Mouse (Mus musculus): ENCODE measurements around the gene Mvd.

DNA sequence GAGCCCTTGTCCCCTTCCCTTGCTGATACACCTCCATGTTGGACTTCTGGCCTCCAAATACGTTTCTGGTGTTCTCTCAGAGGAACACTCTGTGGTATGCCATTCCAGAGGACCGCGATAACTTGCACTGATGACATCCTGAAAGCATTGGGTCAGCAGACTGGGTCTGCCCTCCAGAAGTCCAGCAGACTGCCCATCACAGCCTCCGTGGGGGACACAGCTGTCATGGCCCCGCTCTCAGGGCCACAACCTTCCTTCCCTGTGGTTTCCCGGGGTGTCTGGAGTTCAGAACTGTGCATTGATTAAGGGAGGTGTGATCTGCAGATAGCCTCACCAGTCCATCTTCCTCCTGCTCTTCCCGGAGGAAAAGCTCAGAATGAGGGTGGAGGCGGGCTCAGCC lies 19.3 kb upstream of the Mvd start:
- no peak for TF ChIP-seq POLR2AphosphoS2 (IDR thresholded peaks at IDR 0.05; ENCODE audit: low read length)
- no peak for TF ChIP-seq CTCF (IDR thresholded peaks at IDR 0.05 in 2 of 3, conservative IDR thresholded peaks at IDR 0.05 in 1 of 3; ENCODE audit: control insufficient read depth in 1 of 3, insufficient read depth in 1 of 3, low read depth in 2 of 3, low read length in 3 of 3, poor library complexity in 1 of 3, severe bottlenecking in 1 of 3)
- no peak for TF ChIP-seq TAL1 (IDR thresholded peaks at IDR 0.05; ENCODE audit: low read length)
- no peak for TF ChIP-seq ZNF384 (IDR thresholded peaks at IDR 0.05; ENCODE audit: low read depth, low read length)
- TF ChIP-seq SIN3A (IDR thresholded peaks at IDR 0.05; ENCODE audit: low read length) = no peak
- TF ChIP-seq MAFK (IDR thresholded peaks at IDR 0.05; ENCODE audit: borderline replicate concordance, low read depth, low read length) = no peak
- no peak for TF ChIP-seq BHLHE40 (IDR thresholded peaks at IDR 0.05; ENCODE audit: borderline replicate concordance, low read depth, low read length)
- TF ChIP-seq POLR2A (IDR thresholded peaks at IDR 0.05; ENCODE audit: control insufficient read depth in 1 of 2, insufficient read depth in 1 of 2, low read depth in 1 of 2, low read length in 2 of 2, poor library complexity in 1 of 2) = no peak
- no peak for TF ChIP-seq POLR2AphosphoS5 (IDR thresholded peaks at IDR 0.05; ENCODE audit: borderline replicate concordance, low read depth, low read length)

Data from MEL (cell line).